Mouse (Mus musculus) G1E (cell line): ENCODE results near the gene Lamtor3.

ENCODE experiments used
- CTCF ChIP-seq: IDR thresholded peaks from 2 replicates; pipeline ENCODE4 v1.5.1; 2012; ENCODE audit warnings: low read depth, low read length, inconsistent platforms, mixed read lengths
- GATA2 ChIP-seq: IDR thresholded peaks from 2 replicates; pipeline ENCODE4 v1.6.1; 2012; ENCODE audit warnings: low read depth, low read length, inconsistent platforms, borderline replicate concordance
- TAL1 ChIP-seq: conservative IDR thresholded peaks from 2 replicates; pipeline ENCODE4 v1.6.1; 2012; ENCODE audit warnings: low read depth, low read length, inconsistent platforms, mixed read lengths

GRCm38 (mm10) chr3:137968105-137968819, 50.0 kb downstream of the Lamtor3 start:
- TF ChIP-seq CTCF (no peak), TAL1 (no peak), GATA2 (no peak)
